Mouse (Mus musculus) megakaryocyte, embryonic 14.5 days (primary cell): ENCODE results near the gene Inka2.

Source experiments
- FLI1 ChIP-seq: IDR thresholded peaks from 2 replicates; pipeline ENCODE4 v1.6.1; 2012; ENCODE audit warnings: low read length, inconsistent platforms, mixed read lengths
- GATA1 ChIP-seq: IDR thresholded peaks from 3 replicates; pipeline ENCODE4 v1.6.1; 2012; ENCODE audit warnings: mixed read lengths, low read length, inconsistent platforms, borderline replicate concordance

- TF ChIP-seq GATA1: no peak
- no peak for TF ChIP-seq FLI1
Observed at GRCm38 (mm10) chr3:105701399-105701798, 3.0 kb upstream of the Inka2 start.
